Mouse (Mus musculus): ENCODE data around the gene Mettl22. TPM values are rescaled to one million over a fixed set of nuclear protein-coding genes. Genes with fewer than 3 reads are reported as not detected.

The Mettl22 gene
- total and polyA plus RNA-seq, 3 experiments = 11.7 to 19.0 TPM; not detected in 1

DNA sequence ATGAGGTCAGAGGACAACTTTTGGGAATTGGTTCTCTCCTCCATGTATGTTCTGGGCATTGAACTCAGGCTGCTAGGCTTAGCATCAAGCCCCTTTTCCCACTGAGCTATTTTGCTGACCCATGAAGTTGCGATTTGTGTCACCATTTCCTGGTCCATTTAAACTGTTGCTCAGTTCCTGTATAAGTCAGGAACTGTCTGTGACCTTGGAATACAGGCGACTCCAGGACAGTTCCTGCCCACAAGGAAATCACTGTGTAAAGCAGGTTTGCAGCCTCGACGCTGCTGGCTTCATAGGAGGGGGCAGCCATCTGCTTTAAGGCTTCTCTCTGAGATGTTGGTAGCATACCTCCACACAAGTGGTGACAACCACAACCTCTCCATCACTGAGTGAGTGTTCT, 50.7 kb downstream of the Mettl22 start:
- no peak for DNase-seq (ENCODE audit: low read depth, low spot score)
- Histone ChIP-seq H3K9me3 (replicated peaks; ENCODE audit: insufficient read depth, low read length) (no peaks in the 10 kb centered on the region), H3K4me1 (ENCODE audit: control insufficient read depth in 1 of 2, insufficient read depth in 2 of 2, low read length in 2 of 2) (peaks cover 0 to 10% of the 10 kb centered on the region in 2 experiments; a peak in 3 of 4 replicates), H3K9ac (ENCODE audit: control insufficient read depth, low read depth, low read length, poor library complexity, severe bottlenecking) (no peak overlapping the region), H3K4me3 (ENCODE audit: control insufficient read depth in 1 of 2, insufficient read depth in 1 of 2, low read depth in 2 of 2, low read length in 2 of 2) (no peak overlapping the region), H3K27ac (ENCODE audit: control insufficient read depth, low read depth, low read length) (no peak overlapping the region), H3K36me3 (ENCODE audit: control insufficient read depth in 1 of 2, insufficient read depth in 2 of 2, low read length in 2 of 2) (peaks cover 0 to 3% of the 10 kb centered on the region in 2 experiments; a peak in 2 of 4 replicates), H3K27me3 (ENCODE audit: control insufficient read depth in 1 of 2, insufficient read depth in 2 of 2, low read length in 2 of 2) (no peaks in the 10 kb centered on the region), H3K79me2 (ENCODE audit: control insufficient read depth, insufficient read depth, low read length, poor library complexity) (no peaks in the 10 kb centered on the region)
- TF ChIP-seq USF1 (IDR thresholded peaks at IDR 0.05; ENCODE audit: low read depth, low read length) (no peak), TAL1 (IDR thresholded peaks at IDR 0.05; ENCODE audit: low read length) (no peak), CHD2 (IDR thresholded peaks at IDR 0.05; ENCODE audit: low read length) (no peak), POLR2A (IDR thresholded peaks at IDR 0.05; ENCODE audit: control insufficient read depth in 1 of 2, insufficient read depth in 1 of 2, low read depth in 1 of 2, low read length in 2 of 2, poor library complexity in 1 of 2) (no peak), GATA1 (IDR thresholded peaks at IDR 0.05; ENCODE audit: low read depth, low read length) (no peak), CTCF (IDR thresholded peaks at IDR 0.05 in 2 of 3, conservative IDR thresholded peaks at IDR 0.05 in 1 of 3; ENCODE audit: control insufficient read depth in 1 of 3, insufficient read depth in 1 of 3, low read depth in 2 of 3, low read length in 3 of 3, poor library complexity in 1 of 3, severe bottlenecking in 1 of 3) (no peak), ELF1 (IDR thresholded peaks at IDR 0.05; ENCODE audit: low read depth, low read length) (no peak), CHD1 (IDR thresholded peaks at IDR 0.05; ENCODE audit: low read depth, low read length) (no peak), MXI1 (IDR thresholded peaks at IDR 0.05; ENCODE audit: low read depth, low read length) (no peak), ZNF384 (IDR thresholded peaks at IDR 0.05; ENCODE audit: low read depth, low read length) (no peak), TCF12 (IDR thresholded peaks at IDR 0.05; ENCODE audit: low read depth, low read length) (no peak), USF2 (IDR thresholded peaks at IDR 0.05; ENCODE audit: borderline replicate concordance in 1 of 2, insufficient read depth in 1 of 2, low read depth in 1 of 2, low read length in 2 of 2) (no peak), MYB (IDR thresholded peaks at IDR 0.05; ENCODE audit: low read depth, low read length) (no peak), GABPA (IDR thresholded peaks at IDR 0.05; ENCODE audit: low read depth, low read length) (no peak), MEF2A (IDR thresholded peaks at IDR 0.05; ENCODE audit: extremely low read depth, insufficient replicate concordance, low read depth, low read length, poor library complexity, severe bottlenecking) (no peak), ZKSCAN1 (IDR thresholded peaks at IDR 0.05; ENCODE audit: low read depth, low read length) (no peak), ZMIZ1 (IDR thresholded peaks at IDR 0.05; ENCODE audit: low read depth, low read length) (no peak)

DNA sequence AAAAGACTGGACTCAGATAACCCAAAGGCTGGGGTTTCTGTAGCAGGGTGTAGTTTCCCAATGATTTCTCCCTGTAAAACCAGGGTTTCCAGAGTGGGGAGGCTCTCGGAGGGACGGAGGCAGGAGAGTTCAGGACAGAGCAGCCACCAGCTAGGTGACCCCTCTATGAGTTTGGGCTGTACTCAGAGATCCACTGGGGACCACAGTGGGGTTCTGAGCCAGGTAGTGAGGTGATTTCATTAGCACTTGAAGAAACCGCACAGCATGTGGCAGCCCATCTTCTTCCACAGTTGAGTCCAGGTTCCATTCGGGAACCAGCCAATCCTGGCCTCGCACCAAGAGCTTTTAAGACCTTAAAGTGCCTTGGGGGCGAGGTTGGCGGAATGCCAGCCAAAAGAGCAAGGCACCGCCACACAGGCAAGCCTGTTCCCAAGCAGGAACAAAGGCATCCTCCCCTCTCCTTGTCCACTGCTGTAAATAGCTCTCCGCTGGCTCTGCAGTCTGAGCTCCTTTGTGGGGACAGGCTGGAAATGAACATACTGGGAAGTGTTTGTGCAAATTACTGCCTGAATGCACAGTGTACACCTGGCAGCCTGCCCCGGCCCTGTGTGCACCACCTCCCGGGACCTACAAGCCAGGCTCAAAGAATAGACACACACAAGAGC, 53.0 kb downstream of the Mettl22 start:
- Histone ChIP-seq H3K9ac (ENCODE audit: control insufficient read depth, low read depth, low read length, poor library complexity, severe bottlenecking) (no peak overlapping the region), H3K27me3 (ENCODE audit: control insufficient read depth in 1 of 2, insufficient read depth in 2 of 2, low read length in 2 of 2) (no peaks in the 10 kb centered on the region), H3K79me2 (ENCODE audit: control insufficient read depth, insufficient read depth, low read length, poor library complexity) (no peaks in the 10 kb centered on the region), H3K36me3 (ENCODE audit: control insufficient read depth in 1 of 2, insufficient read depth in 2 of 2, low read length in 2 of 2) (peaks cover 0 to 5% of the 10 kb centered on the region in 2 experiments; a peak in 2 of 4 replicates), H3K4me3 (ENCODE audit: control insufficient read depth in 1 of 2, insufficient read depth in 1 of 2, low read depth in 2 of 2, low read length in 2 of 2) (no peak overlapping the region), H3K27ac (ENCODE audit: control insufficient read depth, low read depth, low read length) (no peak overlapping the region), H3K4me1 (ENCODE audit: control insufficient read depth in 1 of 2, insufficient read depth in 2 of 2, low read length in 2 of 2) (peaks cover 0 to 17% of the 10 kb centered on the region in 2 experiments; a peak in 3 of 4 replicates), H3K9me3 (replicated peaks; ENCODE audit: insufficient read depth, low read length) (no peaks in the 10 kb centered on the region)
- no peak for DNase-seq (ENCODE audit: low read depth, low spot score)
- TF ChIP-seq GATA1 (IDR thresholded peaks at IDR 0.05; ENCODE audit: low read depth, low read length) (no peak), GABPA (IDR thresholded peaks at IDR 0.05; ENCODE audit: low read depth, low read length) (no peak), HCFC1 (IDR thresholded peaks at IDR 0.05; ENCODE audit: low read depth, low read length) (no peak), ZNF384 (IDR thresholded peaks at IDR 0.05; ENCODE audit: low read depth, low read length) (no peak), EP300 (IDR thresholded peaks at IDR 0.05; ENCODE audit: low read depth in 1 of 2, low read length in 2 of 2) (no peak), POLR2A (IDR thresholded peaks at IDR 0.05; ENCODE audit: control insufficient read depth in 1 of 2, insufficient read depth in 1 of 2, low read depth in 1 of 2, low read length in 2 of 2, poor library complexity in 1 of 2) (no peak), E2F4 (IDR thresholded peaks at IDR 0.05; ENCODE audit: borderline replicate concordance, low read depth, low read length) (no peak), MXI1 (IDR thresholded peaks at IDR 0.05; ENCODE audit: low read depth, low read length) (no peak)

Measured in MEL (cell line).